Mouse (Mus musculus) layer of hippocampus, adult 18-20 months (tissue): ENCODE data around the gene Ptges2. TPM values are rescaled to one million over a fixed set of nuclear protein-coding genes. Genes with fewer than 3 reads are reported as not detected.
"Not testable (repeated sequence)": the region's sequence is repeated elsewhere in the genome, so short reads cannot be mapped to it uniquely, and the experiment has no call there.

Experiments used
- DNase-seq, 2 experiments: peaks; one replicate each; pipeline ENCODE4 v3.0.0; 2022; ENCODE audit warnings: low spot score in 2 of 2
- long read RNA-seq: library from polyadenylated mRNA; stranded (forward); transcript quantifications from one replicate; pipeline ENCODE4 v2.0.0, GENCODE M21; 2021
- total RNA-seq, 2 experiments: library from RNA; stranded (reverse); gene quantifications; 2 replicates each; pipeline ENCODE4 v1.2.3; 2021

Ptges2 gene
- 10 to 100 TPM; 35.1 to 41.4 TPM for total RNA-seq
- long read RNA-seq, full-length matches to known transcripts: 41 of 47 reads
- long read RNA-seq, partial matches to known transcripts: 2 of 47 reads
- long read RNA-seq, other reads (novel, unspliced or antisense): 4 of 47 reads

- DNase-seq: peak; percentile 89 to 94
Measured at GRCm38 (mm10) chr2:32395484-32395945, at the start of gene Ptges2. Ptges2 (plus strand) TSS chr2:32395896.

DNA sequence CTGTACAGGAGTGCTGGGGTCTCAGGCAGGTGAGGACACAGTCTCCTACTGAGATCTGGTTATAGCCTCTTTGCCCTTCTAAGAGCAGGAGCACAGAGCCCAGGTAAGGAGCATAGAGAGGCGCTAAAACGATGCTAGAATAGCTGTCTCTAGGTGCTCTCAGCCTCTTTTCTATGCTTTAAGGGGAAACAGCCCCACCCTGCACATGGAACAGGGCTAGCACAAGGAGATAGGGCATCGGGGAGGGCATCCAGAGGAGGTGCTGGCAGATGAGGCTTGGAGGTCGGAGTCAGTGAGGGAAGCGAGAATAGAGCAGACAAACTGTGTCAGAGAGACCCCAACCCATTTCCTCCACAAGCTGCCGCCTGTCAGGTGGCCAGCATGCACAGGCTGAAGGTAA, 48.7 kb upstream of the Ptges2 start:
- DNase-seq: no peak

GRCm38 (mm10) chr2:32348311-32348710, 47.4 kb upstream of the Ptges2 start:
- peak in 1 of 2 experiments; percentile 77 for DNase-seq

DNA sequence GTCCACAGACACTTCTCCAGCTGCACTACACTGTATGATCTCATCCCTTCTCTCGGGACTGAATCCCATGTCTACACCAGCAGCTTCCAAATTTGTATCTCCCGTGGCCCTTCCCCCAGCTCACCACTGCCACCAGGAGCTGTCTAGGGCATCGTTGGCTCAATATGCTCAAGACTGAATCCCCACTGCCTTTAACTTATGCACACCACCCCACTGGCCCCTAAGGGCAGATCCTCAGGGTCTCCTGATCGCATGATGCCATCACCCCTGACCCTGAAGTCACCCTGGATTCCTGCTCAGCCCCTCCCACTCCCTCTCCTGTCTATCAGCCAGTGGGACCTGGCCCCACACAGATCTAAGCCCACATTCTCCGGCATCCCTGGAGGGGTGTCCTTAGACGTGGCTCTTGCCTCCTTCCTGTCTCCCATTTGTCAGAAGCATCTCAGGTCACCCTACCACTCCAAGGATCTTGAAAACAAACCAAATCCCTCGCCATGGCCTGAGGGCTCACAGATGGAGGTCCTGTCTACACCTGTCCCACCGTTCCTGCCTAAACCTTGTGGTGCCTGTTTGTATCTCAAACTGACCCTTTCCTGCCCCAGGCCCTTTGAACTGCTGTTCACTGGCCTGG, 46.0 kb upstream of the Ptges2 start:
- DNase-seq: no peak

DNA sequence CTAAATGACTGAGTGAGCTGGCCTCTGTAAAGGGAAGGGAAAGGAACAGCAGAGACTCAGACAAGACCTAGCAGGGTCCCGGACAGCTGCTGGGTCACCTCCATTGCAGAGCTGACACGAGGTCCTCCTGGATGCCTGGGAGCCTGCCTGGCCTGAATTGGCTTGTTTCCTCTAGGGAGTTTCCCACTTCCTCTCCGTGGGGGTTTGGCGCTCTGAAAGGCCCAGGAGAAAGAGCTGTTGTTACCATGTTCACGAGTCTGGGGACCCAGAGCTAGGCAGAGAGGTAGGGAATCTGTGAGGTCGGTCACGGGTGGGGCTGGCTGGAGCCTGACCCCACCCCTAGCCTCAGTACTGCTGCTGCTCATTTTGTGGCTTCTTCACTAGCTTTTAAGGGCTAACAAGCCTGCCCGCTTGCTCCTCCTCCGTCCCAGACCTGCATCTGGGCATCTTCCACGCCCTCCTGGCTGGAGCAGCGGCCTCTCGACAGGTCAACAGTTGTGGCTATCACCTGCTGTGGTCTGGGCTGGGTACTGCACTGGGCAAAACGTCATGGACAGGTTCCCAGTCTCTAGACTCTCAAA, 45.1 kb upstream of the Ptges2 start:
- DNase-seq: no peak

DNA sequence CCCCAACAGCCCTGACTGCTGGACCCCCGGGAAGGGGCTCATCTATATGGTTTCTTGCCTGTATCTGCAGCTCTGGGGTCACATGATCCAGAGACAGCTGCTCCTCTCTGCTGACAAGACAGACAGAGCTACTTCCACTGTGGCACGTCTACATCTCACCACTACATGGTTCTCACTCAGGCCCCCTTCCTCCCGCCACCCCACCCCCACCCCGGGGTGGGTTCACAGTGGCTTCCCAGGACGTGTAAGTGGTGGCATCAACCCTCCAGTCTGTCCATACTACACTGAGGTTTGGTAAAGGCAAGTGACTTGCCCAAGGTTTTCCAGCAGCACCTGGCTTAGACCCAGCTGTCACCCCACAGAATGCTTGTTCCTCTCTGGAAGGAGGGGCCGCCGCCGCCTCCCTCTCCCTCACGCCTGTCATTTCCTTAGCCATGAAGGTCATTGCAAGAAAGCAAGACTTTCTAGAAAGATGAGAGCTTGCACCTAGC, 44.2 kb upstream of the Ptges2 start:
- no peak for DNase-seq

GRCm38 (mm10) chr2:32352151-32353006, 43.3 kb upstream of the Ptges2 start, which contains the start of gene Ciz1:
Ciz1 (plus strand) TSS chr2:32352327.
- no peak for DNase-seq

DNA sequence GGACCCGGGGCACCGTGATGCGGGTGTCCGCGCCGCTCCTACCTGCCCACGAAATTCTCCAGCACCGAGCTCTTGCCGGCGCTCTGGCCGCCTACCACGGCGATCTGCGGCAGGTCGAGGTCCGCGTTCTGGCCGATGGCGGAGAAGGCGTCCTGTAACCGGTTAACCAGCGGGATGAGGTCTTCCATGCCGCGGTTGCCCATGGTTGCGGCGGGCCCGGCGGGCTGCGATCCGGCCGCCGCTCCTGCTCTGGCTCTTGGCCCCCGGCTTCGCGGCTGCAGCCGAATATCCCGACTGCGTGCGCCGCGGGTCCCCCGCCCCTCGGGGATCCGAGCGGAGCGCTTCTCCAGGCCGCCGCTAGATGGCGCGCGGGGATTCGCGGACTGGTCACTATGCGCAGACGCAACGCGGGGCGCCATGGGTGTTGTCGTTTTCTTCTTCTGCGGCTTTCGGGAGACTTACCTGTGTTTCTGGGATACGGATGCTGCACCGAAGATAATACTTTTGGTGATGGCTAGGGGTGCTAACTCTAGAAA, 42.6 kb upstream of the Ptges2 start, which contains the start of gene Dnm1:
Gene Dnm1 (minus strand): TSS at position 332 of the 536 bp plus-strand sequence.
- peak; percentile 93 to 98 for DNase-seq

DNA sequence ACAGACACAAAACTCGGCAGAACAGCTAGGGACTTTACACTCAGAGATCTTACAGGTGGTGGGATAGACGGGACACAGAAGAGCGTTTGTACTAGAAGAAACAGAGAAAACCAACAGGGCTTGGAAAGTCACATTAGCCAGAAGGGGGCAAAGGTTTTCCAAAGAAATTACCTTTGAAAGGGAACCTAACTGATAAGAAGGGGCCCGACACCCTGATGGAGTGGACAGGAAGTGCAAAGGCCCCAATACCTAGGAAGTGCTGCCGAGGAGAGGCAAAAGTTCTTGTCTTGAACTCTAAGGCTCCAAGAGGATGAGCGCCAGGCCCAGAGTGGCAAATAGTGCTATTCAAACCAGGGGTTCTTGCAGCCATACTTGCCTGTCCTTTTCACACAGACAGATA, 41.9 kb upstream of the Ptges2 start:
- DNase-seq: no peak

DNA sequence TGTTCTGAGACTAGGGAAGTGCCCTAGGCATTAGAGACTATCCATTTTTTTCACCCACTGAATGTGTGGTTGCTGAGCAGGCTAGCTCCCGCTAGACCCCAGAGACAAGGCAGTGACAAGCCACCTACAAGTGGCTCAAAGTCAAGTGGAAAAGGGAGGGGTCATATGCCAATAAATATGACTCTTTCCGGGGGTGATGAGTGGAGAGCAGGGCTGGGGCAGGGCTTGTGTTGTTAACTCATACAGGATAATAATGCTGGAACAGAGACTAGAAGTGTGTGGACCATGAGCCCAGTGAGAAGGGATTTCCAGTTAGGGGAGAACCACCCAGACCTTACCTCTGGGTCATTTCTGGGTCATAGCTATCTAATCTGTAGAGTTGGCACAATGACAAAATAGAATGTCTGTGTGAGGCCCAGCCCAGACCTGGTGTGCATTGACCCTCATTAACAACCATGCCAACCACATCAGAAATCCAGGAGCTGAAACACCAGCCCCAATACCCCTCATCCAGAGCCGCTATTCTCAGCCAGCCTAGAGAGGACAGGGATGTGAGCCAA, 41.3 kb upstream of the Ptges2 start:
- DNase-seq: no peak

GRCm38 (mm10) chr2:32356216-32356615, 39.5 kb upstream of the Ptges2 start:
- DNase-seq: no peak

- DNase-seq: no peak
Measured at GRCm38 (mm10) chr2:32357710-32358109, 38.0 kb upstream of the Ptges2 start.

DNA sequence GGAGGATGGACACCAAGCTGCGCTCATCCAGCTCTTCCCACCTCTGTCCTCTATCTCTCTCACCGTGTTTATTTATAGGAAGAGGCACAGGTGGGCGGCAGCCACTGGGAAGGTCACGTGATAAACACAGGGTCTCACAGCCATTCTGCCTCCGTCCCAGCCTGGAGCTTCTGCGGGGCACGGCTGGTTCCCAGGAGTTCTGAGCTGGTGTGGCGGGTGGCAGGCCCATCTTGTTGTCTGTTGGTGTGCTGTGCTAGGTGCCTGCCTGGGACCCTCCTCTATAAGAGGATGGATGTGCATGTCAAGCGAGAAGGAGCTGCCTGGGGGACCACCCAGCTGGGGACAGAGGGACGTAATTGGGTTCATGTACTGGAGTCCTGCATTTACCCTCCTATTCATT, 37.3 kb upstream of the Ptges2 start:
- no peak for DNase-seq

DNA sequence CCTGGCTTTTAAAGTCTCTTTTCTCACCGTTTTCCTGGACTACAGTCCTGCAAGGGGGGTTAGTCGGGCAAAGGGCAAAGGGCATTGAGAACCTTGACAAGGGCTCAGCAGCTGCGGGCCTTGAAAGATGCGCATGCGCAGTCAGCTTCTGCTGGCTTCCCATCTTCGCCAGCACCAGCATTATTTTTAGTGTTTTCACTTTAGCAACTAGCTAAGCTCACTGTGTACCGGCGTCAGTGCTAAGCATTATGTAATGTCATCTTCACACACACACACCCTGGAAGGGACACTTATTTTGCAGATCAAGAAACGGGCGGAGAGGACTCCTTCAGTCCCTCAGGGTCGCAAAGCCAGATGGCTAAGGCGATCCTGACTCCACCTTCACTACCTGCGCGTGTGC, 35.0 kb upstream of the Ptges2 start:
- peak; percentile 83 to 92 for DNase-seq

DNA sequence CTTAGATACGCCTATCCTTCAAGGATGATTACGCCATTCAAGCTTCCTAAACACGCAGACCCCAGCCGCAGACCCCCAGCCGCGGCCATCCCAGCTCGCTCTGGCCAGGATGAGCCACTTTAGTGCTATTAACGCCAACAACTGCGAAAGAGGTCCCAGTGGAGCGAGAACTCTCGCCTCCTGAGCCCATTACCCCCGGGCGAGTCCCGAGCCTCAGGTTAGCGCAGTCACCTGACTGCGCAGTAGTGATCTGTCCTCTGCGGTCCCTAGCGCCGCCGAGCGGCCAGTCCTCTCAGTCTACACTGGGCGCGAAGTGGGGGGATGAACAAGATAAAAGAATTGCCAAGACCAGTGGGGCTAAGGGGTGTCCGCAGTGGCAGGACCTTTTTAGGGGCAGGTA, 34.3 kb upstream of the Ptges2 start:
- DNase-seq: peak in 1 of 2 experiments; percentile 83

- not testable (repeated sequence) for DNase-seq
Measured at GRCm38 (mm10) chr2:32362274-32362673, 33.4 kb upstream of the Ptges2 start.

- peak; percentile 86 to 92 for DNase-seq
Measured at GRCm38 (mm10) chr2:32362817-32363340, 32.8 kb upstream of the Ptges2 start.

DNA sequence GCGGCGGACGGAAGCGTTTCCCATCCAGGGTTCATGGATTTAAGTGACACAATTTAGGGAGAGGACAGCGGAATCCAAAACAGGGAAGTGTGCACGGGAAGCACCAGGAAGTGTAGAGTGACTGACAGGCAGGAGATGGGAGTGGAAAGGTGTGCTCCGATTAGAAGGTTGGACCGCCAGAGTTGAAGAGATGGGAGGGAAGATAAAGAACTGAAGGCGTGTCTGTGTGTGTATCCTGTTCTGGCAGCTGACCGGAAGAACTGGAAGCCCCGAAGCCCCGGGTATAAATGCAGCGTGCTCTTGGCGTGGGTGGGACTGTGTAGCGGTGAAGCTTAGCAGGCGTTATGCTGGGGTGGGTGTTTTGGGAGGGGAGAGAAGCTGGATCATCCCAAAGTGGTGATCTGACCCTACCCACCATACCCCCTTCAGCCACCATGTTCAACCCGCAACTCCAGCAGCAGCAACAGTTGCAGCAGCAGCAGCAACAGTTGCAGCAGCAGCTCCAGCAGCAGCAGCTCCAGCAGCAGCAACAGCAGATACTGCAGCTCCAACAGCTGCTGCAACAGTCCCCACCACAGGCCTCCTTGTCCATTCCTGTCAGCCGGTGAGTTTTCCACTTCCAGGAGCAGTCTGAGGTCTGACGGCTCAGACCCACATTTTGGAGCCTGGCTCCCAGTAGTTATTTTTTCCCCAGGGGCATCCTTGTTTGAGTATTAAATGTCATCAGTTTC, 32.2 kb upstream of the Ptges2 start:
- no peak for DNase-seq

- no peak for DNase-seq
Measured at GRCm38 (mm10) chr2:32364121-32364520, 31.6 kb upstream of the Ptges2 start.

DNA sequence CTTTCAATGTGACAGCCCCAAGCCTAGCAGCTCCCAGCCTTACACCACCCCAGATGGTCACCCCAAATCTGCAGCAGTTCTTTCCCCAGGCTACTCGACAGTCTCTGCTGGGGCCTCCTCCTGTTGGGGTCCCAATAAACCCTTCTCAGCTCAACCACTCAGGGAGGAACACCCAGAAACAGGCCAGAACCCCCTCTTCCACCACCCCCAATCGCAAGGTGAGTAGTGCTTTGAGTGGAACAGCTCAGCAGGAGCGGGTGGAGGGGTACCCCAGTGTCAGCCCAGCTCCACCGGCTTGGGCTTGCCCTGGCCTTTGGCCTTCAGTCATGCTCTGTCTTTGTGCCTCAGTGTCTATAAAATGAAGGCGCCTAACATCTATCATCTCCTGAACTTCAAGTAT, 28.4 kb upstream of the Ptges2 start:
- DNase-seq: no peak
